Mouse (Mus musculus) layer of hippocampus, adult 6 months (tissue): Measurements from ENCODE around the gene Dhdh. TPM values are rescaled to one million over a fixed set of nuclear protein-coding genes. Genes with fewer than 3 reads are reported as not detected.

Experiments used
- long read RNA-seq, 2 experiments: library from polyadenylated mRNA; unstranded; transcript quantifications; one replicate each; pipeline ENCODE4 v2.0.0; 2019 to 2020
- microRNA-seq: library from miRNA; unstranded; fragments of <30 nt; microRNA quantifications from one replicate; pipeline ENCODE4 v1.2.0, GENCODE M21; 2020
- polyA plus RNA-seq: library from polyadenylated mRNA; unstranded; fragments of <200 nt; fragmentation: Nextera tagmentation; gene quantifications from 2 replicates; pipeline ENCODE4 v1.2.3, GENCODE M21; 2021

Gene Dhdh
- 2.6 and 3.5 TPM in 2 replicates for polyA plus RNA-seq
- long read RNA-seq, experiment 1, partial matches to known transcripts, result 0 of 5 reads
- long read RNA-seq, experiment 1, other reads (novel, unspliced or antisense), result 5 of 5 reads
- long read RNA-seq, experiment 2, full-length matches to known transcripts, result 3 of 4 reads
- long read RNA-seq, experiment 2, partial matches to known transcripts, result 0 of 4 reads
- long read RNA-seq, experiment 2, other reads (novel, unspliced or antisense), result 1 of 4 reads

DNA sequence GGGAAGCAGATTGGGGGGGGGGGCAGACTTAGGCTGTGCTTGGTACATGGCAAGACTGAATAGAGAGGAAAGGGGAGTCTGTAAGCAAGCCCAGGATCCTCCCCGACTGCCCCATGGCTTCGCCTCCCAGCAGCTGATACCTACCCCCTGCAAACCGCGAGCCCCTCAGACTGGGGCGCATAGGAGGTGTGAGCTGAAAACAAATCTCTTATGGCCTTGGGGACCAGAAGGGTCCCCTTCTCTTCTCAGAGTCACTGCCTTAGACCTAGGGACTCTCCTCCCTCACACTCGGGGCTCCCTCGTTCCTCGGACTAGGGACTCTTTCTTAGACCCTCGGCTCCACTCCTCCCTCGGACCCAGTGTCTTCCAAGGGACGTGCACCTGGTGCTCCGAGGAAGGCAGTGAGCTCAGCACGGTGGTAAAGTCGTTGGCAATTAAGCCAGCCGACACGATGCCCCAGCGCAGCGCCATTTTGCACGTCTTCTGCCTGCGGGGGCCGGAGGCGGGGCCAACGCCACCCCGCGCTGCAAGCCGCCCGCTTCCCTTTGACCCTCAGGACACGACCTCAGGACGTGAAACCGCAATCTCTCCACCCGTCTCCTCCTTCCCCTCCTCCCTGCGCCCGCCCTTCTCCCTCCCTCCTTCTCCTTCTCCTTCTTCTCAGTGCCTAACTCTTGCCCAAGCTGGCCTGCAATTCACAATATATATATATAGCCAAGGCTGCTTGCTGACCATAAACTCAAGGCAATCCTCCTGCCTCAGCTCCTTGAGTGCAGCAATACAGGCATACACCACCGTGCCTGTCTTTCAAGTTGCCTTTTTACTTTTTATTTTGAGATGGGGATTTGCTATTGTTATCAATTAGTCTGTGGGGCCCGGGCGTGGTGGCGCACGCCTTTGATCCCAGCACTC, at the start of gene Dhdh:
Gene Dhdh (minus strand): TSS at position 513 of the 912 bp plus-strand sequence.

DNA sequence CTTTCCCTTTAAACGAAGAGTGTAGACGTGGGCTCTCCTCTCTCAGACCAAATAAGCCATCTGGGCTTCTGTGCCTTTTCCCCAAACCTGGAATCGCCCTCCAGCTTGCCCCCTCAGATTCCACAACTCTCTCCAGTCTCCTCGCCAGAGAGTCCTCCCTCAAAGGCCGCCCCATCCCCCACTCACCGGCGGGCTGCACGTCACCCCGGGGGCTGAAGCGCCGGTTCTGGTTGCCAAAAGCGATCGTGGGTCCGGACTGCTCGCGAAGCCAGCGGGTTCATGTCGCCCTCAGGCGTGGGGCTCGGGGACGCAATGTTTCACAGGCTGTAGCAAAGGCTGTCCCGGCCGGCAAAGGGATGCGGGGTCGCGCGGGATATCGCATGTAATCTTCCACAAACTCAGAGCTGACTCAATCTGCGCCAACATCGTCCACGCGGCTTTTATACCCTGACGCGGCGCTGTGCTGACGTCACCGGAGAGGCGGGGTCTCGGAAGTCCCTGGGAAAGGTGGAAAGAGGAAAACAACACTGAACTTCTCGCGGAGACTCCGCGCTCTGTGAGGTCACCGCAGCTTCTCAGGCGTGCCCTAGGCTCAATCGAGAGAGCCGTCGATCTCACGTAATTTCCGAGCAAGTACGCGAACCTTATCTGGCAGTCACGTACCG, 37.3 kb upstream of the Dhdh start, which contains the start of the genes Ppp1r15a and Plekha4:
Gene Ppp1r15a (minus strand): TSS at position 460 of the 665 bp plus-strand sequence.
Gene Plekha4 (plus strand): TSS at position 522 of the 665 bp plus-strand sequence.

DNA sequence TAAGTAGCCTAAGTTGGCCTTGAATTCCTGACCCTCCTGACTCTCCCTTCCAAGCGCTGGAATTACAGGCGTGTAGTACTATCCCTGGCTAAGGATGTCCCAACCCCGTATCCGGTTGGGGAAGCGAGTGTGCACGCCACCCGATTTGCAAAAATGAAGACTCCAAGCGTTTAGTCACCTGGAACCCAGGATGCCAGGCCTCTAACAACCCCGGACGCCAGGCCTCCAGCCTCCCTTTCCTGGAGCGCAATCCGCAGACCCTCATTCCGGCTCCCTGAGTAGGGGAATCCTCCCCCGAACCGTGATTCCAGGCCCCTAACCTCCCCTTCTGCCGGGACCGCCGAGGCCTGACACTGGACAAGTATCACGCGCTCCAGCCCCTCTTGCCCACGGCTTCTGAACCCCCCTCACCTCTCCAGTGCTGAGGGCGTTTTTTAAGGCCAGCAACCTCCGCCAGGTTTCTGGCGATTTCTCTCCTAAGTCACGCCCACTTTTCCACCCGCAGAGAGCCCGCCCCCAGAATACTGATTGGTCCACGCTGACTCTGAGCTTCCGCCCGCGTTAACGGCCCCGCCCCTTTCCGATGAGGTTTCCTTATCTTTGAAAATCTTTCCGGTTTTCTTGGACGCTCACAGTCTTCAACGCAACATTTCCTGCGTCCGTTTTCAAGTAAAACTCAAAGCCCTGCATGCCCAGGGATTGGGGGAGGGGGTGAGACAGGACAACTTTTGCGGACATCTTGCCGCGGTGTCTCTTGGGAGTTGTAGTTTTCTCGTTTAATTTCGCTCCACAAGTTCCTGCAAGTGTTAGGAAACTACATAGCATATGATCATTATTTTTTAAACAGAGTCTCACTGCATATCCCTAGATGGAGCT, 21.5 kb upstream of the Dhdh start, which contains the start of gene Nucb1:
Gene Nucb1 (minus strand): TSS at position 495 of the 876 bp plus-strand sequence.

DNA sequence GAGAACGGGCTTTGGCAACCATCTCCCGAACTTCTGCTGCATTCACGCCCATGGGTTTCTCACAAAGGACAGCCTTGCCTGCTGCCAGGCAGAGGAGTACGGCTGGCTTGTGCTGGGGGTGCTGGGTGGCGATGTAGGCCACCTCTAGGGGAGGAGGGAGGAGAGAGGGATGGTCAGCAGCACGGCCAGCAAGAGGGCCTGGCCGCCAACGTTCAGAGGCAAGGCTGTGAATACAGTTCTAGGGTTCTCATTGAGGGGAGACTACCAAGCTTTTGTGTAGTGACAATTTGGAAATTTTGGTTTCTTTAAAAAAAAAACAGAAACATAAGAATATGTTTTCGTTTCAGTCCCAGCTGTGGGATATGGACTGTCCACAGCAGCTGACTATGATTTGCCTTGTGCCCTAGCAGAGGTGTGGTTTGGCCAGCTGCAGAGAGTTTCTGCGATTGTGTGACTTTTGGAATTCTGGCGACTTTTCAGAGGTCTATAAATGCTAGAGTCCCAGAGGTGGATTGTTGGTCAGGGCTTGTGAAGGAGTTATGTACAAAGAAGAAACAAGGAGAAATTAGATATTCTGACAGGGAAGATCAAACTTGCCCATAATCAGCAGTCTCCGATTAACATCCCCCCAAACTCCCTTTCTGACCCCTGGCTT, 1.7 kb downstream of the Dhdh start, which contains the start of gene Gm45808:
Gene Gm45808 (minus strand): TSS at position 51 of the 655 bp plus-strand sequence.

DNA sequence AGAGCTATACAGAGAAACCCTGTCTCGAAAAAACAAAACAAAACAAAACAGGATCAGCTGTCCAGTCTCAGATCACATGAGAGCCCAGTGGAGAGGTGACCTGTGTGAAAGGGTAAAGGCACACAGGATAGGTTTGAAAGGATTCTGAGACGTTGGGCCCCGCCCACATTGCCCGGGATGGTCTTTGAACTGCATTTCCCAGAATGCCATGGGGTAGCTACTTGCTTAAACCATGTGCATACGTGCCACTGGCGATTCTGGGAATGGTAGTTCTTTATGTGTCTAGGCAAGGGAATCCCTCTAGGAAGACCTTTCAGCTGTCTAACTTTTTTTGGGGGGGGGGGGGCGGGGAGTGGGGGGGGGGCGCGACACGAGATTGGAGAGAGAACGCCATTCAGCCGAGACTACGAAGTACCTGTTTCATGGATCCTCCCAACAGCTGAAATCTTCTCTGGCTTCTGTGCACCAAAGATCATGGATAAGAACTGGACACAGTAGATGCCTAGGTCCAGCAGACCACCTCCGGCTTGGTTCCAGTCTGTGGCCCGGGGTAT, 7.2 kb downstream of the Dhdh start, which contains the start of gene Tulp2:
Gene Tulp2 (plus strand): TSS at position 504 of the 554 bp plus-strand sequence.

DNA sequence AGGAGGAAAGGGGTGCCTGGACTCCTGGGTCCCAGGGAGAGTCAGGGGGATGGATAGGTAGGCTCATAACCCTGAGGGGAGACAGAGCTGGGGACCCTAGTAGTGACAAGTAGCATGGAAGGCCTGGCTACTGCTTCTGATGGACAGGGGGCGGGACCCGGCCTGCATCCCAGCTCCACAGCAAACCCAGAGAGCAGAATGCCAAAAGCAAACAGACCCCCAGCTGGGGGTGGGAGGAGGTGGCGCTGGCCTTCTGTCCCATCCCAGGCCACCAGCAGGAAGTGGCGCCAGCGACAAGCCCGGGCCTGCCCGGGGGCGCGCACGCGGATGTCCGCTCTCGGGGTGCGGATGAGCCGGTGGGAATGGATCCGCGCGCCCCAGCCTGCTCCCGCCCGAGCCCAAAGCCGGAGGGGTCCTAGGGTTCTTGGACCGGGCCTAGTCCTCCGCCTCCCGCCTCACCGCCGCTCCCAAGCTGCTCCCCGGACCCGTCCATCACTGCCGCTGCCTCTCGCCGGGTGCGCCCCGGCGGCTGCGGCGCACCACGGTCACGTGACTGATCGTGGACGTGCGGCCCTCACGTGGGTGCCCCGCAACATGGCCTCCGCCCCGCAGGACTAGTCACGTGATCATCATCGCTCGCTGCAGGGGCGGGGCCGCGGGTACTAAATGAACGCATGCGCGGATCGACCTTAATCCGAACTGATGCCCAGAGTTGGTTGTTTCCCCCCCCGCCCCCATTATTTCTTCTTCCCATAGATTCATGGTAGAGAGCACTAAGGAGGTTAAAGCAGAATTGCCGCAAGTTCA, 22.1 kb downstream of the Dhdh start, which contains the start of gene Bax:
Gene Bax (minus strand): TSS at position 616 of the 807 bp plus-strand sequence.

DNA sequence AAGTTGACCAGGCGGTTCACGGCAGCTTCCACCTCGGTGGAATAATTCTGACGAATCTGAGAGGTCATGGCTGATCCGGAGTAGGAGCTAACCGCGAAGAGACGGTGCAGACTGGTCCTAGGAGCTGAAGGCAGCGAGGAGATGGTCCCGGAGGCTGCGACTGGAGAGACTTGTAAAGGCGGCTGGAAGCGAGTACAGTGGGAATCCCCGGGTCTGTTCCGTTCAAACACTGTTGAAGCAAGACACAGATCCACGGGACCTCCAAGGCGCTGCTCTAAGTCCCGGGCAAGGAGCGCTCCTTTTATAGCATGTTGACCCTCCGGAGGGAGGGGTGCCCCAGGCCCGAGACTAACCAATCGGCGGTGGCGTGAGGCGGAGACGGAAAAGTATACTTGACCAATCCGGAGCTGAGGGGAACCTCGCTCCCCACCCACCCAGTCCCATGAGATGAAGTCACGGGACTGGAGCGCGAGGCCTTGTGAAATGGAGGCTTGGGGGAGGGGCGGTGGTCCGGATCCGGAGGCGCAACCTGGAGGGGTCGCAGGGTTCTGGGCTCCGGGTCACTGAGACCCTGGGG, 29.0 kb downstream of the Dhdh start, which contains the start of gene Ftl1:
Gene Ftl1 (minus strand): TSS at position 321 of the 577 bp plus-strand sequence.

DNA sequence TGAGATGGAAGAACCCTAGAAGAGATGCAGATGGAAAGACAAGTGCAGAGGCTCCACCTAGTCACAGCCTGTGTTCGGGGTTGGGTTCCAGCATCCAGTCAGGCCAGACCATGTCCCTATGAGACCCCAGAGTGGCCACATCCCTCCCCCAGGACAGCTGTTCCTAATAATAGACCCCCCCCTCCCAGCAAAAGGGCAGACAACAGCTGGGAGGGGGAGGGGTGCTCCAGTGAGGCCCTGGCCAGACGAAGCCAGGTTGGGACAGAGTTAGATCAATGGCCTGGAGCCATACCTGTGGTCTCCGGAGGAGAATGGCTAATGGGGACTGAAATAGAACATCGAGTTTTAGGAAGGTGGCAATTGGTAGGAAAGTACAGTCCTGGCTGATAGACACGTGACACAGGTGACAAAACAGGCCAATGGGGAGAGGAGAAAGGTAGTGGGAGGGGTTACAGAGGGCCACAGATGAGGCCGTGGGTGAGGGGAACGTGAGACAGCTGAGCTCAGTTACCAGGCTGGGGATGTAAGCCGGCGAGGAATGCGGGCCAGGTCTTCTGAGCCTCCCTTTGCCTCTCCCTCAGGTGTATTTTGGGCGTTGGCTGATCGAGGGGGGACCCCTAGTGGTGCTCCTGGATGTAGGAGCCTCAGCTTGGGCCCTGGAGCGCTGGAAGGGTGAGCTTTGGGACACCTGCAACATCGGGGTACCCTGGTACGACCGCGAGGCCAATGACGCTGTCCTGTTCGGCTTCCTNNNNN, 50.9 kb downstream of the Dhdh start, which contains the start of gene Ruvbl2:
Gene Ruvbl2 (minus strand): TSS at position 576 of the 756 bp plus-strand sequence.

DNA sequence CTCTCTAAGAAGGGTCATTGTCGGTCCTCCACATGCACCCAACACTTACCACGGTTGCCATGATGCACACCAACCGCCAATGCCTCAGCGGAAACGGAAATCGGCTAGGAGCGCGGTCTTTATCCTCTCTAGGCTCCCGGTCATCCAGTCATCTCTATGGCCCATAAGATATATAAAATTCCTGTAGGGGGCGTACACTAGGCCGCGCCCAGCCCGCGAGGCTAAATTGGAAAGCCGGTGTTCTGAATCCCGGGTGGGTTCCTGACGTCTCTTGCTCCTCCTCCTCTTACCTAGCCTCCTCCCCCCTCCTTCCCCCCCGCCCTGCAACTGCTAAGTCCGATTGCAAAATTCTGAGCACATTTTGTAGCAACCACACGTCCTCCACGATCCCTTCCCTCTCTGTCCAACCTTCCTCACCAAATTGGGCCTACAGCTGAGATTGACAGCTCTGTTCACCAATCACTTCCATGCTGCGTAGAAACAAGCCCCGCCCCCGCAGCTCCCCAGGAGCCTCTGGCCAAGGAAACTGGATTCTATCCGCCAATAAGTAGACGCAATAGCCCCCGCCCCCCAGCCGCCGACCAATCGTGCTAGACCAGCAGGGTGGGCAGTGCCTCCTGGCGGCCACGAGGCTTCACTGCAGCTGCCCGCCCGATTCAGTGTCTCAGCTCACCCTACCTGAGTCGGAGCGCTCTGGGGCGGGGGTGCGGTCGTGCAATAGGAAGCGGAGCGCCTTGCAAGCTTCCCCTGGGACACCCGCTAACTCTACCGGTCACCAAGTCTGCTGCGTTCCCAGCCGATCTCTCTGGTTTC, 54.2 kb downstream of the Dhdh start, which contains the start of gene Gys1:
Gene Gys1 (plus strand): TSS at position 642 of the 813 bp plus-strand sequence.

Small RNA genes within 50 kb of the gene (microRNA-seq; reads per million reads assigned to microRNA genes)
- gene Gm22133, result not detected

Other genes with a start within 250 kb of the Dhdh start
- gene Cd37, start 249.7 kb downstream of the Dhdh start, polyA plus RNA-seq, result 11.8 and 14.4 TPM in 2 replicates
- 1.1 and 1.2 TPM in 2 replicates for gene Slc6a16, start 247.7 kb downstream of the Dhdh start, polyA plus RNA-seq
- gene Slc6a21, start 211.3 kb downstream of the Dhdh start, polyA plus RNA-seq, result not detected in 2 replicates
- 10.1 and 12.4 TPM in 2 replicates for gene Trpm4, start 155.0 kb downstream of the Dhdh start, polyA plus RNA-seq
- gene Hrc, start 153.5 kb downstream of the Dhdh start, polyA plus RNA-seq, result not detected in 2 replicates
- gene Ppfia3, start 121.8 kb downstream of the Dhdh start, polyA plus RNA-seq, result 8.7 and 11.6 TPM in 2 replicates
- 214 and 221 TPM in 2 replicates for gene Lin7b, start 118.2 kb downstream of the Dhdh start, polyA plus RNA-seq
- 32.6 and 45.3 TPM in 2 replicates for gene Snrnp70, start 93.1 kb downstream of the Dhdh start, polyA plus RNA-seq
- gene Kcna7, start 83.2 kb downstream of the Dhdh start, polyA plus RNA-seq, result not detected in 2 replicates
- gene Ntf5, start 75.1 kb downstream of the Dhdh start, polyA plus RNA-seq, result 0.11 and 0.30 TPM in 2 replicates
- 1.1 TPM in 1 of 2 replicates, not detected in the other for gene Lhb, start 68.0 kb downstream of the Dhdh start, polyA plus RNA-seq
- 7.9 and 10.1 TPM in 2 replicates for gene Gys1, start 54.0 kb downstream of the Dhdh start, polyA plus RNA-seq
- gene Ruvbl2, start 50.7 kb downstream of the Dhdh start, polyA plus RNA-seq, result 50.0 and 53.1 TPM in 2 replicates
- 1,695 and 1,748 TPM in 2 replicates for gene Ftl1, start 28.9 kb downstream of the Dhdh start, polyA plus RNA-seq
- 86.7 and 94.4 TPM in 2 replicates for gene Bax, start 21.9 kb downstream of the Dhdh start, polyA plus RNA-seq
- gene Tulp2, start 6.9 kb downstream of the Dhdh start, polyA plus RNA-seq, result 0.13 and 0.14 TPM in 2 replicates
- gene Gm45808, start 2.0 kb downstream of the Dhdh start, polyA plus RNA-seq, result not detected in 2 replicates
- 74.5 and 76.8 TPM in 2 replicates for gene Nucb1, start 21.6 kb upstream of the Dhdh start, polyA plus RNA-seq
- 17.6 and 18.2 TPM in 2 replicates for gene Ppp1r15a, start 37.5 kb upstream of the Dhdh start, polyA plus RNA-seq
- gene Plekha4, start 37.5 kb upstream of the Dhdh start, polyA plus RNA-seq, result 0.67 and 1.7 TPM in 2 replicates
- 0.43 TPM in 1 of 2 replicates, not detected in the other for gene Hsd17b14, start 66.1 kb upstream of the Dhdh start, polyA plus RNA-seq
- 7.0 and 8.5 TPM in 2 replicates for gene Bcat2, start 81.3 kb upstream of the Dhdh start, polyA plus RNA-seq
- not detected in 2 replicates for gene Fgf21, start 126.7 kb upstream of the Dhdh start, polyA plus RNA-seq
- gene Fut1, start 128.5 kb upstream of the Dhdh start, polyA plus RNA-seq, result 0.08 TPM in 1 of 2 replicates, not detected in the other
- 0.09 TPM in 1 of 2 replicates, not detected in the other for gene Izumo1, start 133.0 kb upstream of the Dhdh start, polyA plus RNA-seq
- 2.3 and 3.1 TPM in 2 replicates for gene Rasip1, start 138.7 kb upstream of the Dhdh start, polyA plus RNA-seq
- gene Mamstr, start 151.2 kb upstream of the Dhdh start, polyA plus RNA-seq, result 1.1 and 1.2 TPM in 2 replicates
- 0.10 and 0.16 TPM in 2 replicates for gene Fut2, start 177.6 kb upstream of the Dhdh start, polyA plus RNA-seq
- 5.2 and 6.6 TPM in 2 replicates for gene Ntn5, start 195.2 kb upstream of the Dhdh start, polyA plus RNA-seq
- gene Sec1, start 205.6 kb upstream of the Dhdh start, polyA plus RNA-seq, result 0.15 and 0.36 TPM in 2 replicates
- 39.6 and 49.9 TPM in 2 replicates for gene Car11, start 211.0 kb upstream of the Dhdh start, polyA plus RNA-seq
- gene Dbp, start 216.3 kb upstream of the Dhdh start, polyA plus RNA-seq, result 49.2 and 52.8 TPM in 2 replicates
- gene Rpl18, start 226.7 kb upstream of the Dhdh start, polyA plus RNA-seq, result 357 and 361 TPM in 2 replicates
- gene Sphk2, start 229.2 kb upstream of the Dhdh start, polyA plus RNA-seq, result 5.5 and 6.1 TPM in 2 replicates
- gene Fam83e, start 232.4 kb upstream of the Dhdh start, polyA plus RNA-seq, result 0.09 TPM in 1 of 2 replicates, not detected in the other
- not detected in 2 replicates for gene Spaca4, start 237.0 kb upstream of the Dhdh start, polyA plus RNA-seq